Mouse (Mus musculus) MEL (cell line): ENCODE data around the gene Atpaf2.

Experiments
- CHD2 ChIP-seq: IDR thresholded peaks from 2 replicates; pipeline ENCODE4 v1.6.1; 2011; ENCODE audit warnings: low read length, improper control_type of control experiment
- CTCF ChIP-seq, 3 experiments: IDR thresholded peaks in 2 of 3; conservative IDR thresholded peaks in 1 of 3; 2 replicates each; pipeline ENCODE4 v1.5.1; 2011 to 2012; ENCODE audit warnings: low read length in 3 of 3, low read depth in 2 of 3, mild to moderate bottlenecking in 2 of 3, improper control_type of control experiment in 1 of 3, inconsistent platforms in 1 of 3, mixed read lengths in 1 of 3, moderate library complexity in 1 of 3; ENCODE audit not compliant: control insufficient read depth in 1 of 3, insufficient read depth in 1 of 3, poor library complexity in 1 of 3, severe bottlenecking in 1 of 3
- E2F4 ChIP-seq: IDR thresholded peaks from 2 replicates; pipeline ENCODE4 v1.6.1; 2011; ENCODE audit warnings: low read depth, low read length, improper control_type of control experiment, borderline replicate concordance
- EP300 ChIP-seq, 2 experiments: IDR thresholded peaks; 2 replicates each; pipeline ENCODE4 v1.6.1; 2011; ENCODE audit warnings: improper control_type of control experiment in 2 of 2, low read length in 2 of 2, low read depth in 1 of 2, mild to moderate bottlenecking in 1 of 2
- GATA1 ChIP-seq: IDR thresholded peaks from 2 replicates; pipeline ENCODE4 v1.6.1; 2011; ENCODE audit warnings: low read depth, low read length, improper control_type of control experiment
- HCFC1 ChIP-seq: IDR thresholded peaks from 2 replicates; pipeline ENCODE4 v1.6.1; 2012; ENCODE audit warnings: low read depth, mild to moderate bottlenecking, inconsistent platforms, low read length, improper control_type of control experiment, moderate library complexity
- MAX ChIP-seq: IDR thresholded peaks from 2 replicates; pipeline ENCODE4 v1.6.1; 2011; ENCODE audit warnings: low read length, improper control_type of control experiment
- MYB ChIP-seq: IDR thresholded peaks from 2 replicates; pipeline ENCODE4 v1.6.1; 2011; ENCODE audit warnings: mild to moderate bottlenecking, low read depth, low read length, improper control_type of control experiment
- NRF1 ChIP-seq: IDR thresholded peaks from 2 replicates; pipeline ENCODE4 v1.6.1; 2014; ENCODE audit warnings: low read depth, mild to moderate bottlenecking, inconsistent platforms, low read length, improper control_type of control experiment, moderate library complexity; ENCODE audit not compliant: poor library complexity, insufficient read depth, severe bottlenecking
- POLR2A ChIP-seq, 2 experiments: IDR thresholded peaks; 2 replicates each; pipeline ENCODE4 v1.6.1; 2011 to 2012; ENCODE audit warnings: low read length in 2 of 2, mild to moderate bottlenecking in 2 of 2, control low read depth in 1 of 2, improper control_type of control experiment in 1 of 2, low read depth in 1 of 2, moderate library complexity in 1 of 2; ENCODE audit not compliant: control insufficient read depth in 1 of 2, insufficient read depth in 1 of 2, poor library complexity in 1 of 2
- RAD21 ChIP-seq: IDR thresholded peaks from 2 replicates; pipeline ENCODE4 v1.6.1; 2011; ENCODE audit warnings: mild to moderate bottlenecking, low read depth, low read length, improper control_type of control experiment
- TAL1 ChIP-seq: IDR thresholded peaks from 2 replicates; pipeline ENCODE4 v1.6.1; 2012; ENCODE audit warnings: mild to moderate bottlenecking, inconsistent platforms, low read length, moderate library complexity, mixed read lengths
- USF1 ChIP-seq: IDR thresholded peaks from 2 replicates; pipeline ENCODE4 v1.6.1; 2014; ENCODE audit warnings: low read depth, mild to moderate bottlenecking, inconsistent platforms, low read length, improper control_type of control experiment, moderate library complexity
- ZNF384 ChIP-seq: IDR thresholded peaks from 2 replicates; pipeline ENCODE4 v1.6.1; 2012; ENCODE audit warnings: low read depth, mild to moderate bottlenecking, inconsistent platforms, low read length, improper control_type of control experiment

- TF ChIP-seq E2F4, result no peak
- peak in 1 of 2 experiments; percentile 1; a peak in 1 of 4 replicates for TF ChIP-seq POLR2A (IDR thresholded peaks at IDR 0.05; ENCODE audit: control insufficient read depth in 1 of 2, insufficient read depth in 1 of 2, low read depth in 1 of 2, low read length in 2 of 2, poor library complexity in 1 of 2)
- no peak for TF ChIP-seq GATA1
- no peak; a peak in 1 of 6 replicates for TF ChIP-seq CTCF (IDR thresholded peaks at IDR 0.05 in 2 of 3, conservative IDR thresholded peaks at IDR 0.05 in 1 of 3; ENCODE audit: control insufficient read depth in 1 of 3, insufficient read depth in 1 of 3, low read depth in 2 of 3, low read length in 3 of 3, poor library complexity in 1 of 3, severe bottlenecking in 1 of 3)
- TF ChIP-seq HCFC1, result peak; percentile 16; the same call in 1 of the 2 replicates
- no peak for TF ChIP-seq USF1
- TF ChIP-seq MYB, result no peak
- TF ChIP-seq EP300 (IDR thresholded peaks at IDR 0.05; ENCODE audit: low read depth in 1 of 2, low read length in 2 of 2), result no peak
- TF ChIP-seq TAL1, result no peak
- no peak for TF ChIP-seq ZNF384
- no peak for TF ChIP-seq CHD2
- TF ChIP-seq NRF1, result no peak
- no peak; the same call in 1 of the 2 replicates for TF ChIP-seq MAX
- TF ChIP-seq RAD21, result no peak
Observed at GRCm38 (mm10) chr11:60417717-60418472, at the start of gene Atpaf2.
